In genomic region chr6:115559651-115560632, GRCm38 (mm10) we compare ENCODE assay signal across 13 mouse cellular contexts. TPM values are rescaled to one million over a fixed set of nuclear protein-coding genes. Genes with fewer than 3 reads are reported as not detected.
DNase-seq lines count a peak whose midpoint lies in the region; ATAC-seq and TF ChIP-seq lines count a peak whose summit lies in the region.
"Had no signal": no experiment of that assay in that cellular context is flagged by ENCODE, and none has a peak within 500 bp of the region (broad histone marks: within the 10 kb centered on the region; RNA-seq: fewer than 3 reads in every experiment).

No protein-coding gene starts in this region.

- WGBS in stomach, postnatal 0 days = 56% methylated on average over 21 of the region's 21 CpGs

- TF ChIP-seq CTCF in stomach, postnatal 0 days (IDR thresholded peaks at IDR 0.05; ENCODE audit: low read depth) = no peak

- DNase-seq in heart, adult 11 months = peak; percentile 92
- DNase-seq in heart, adult 9 months (ENCODE audit: low spot score in 2 of 2) = no peak
- peak; percentile 25 for DNase-seq in T-cell, adult 2 months (ENCODE audit: low spot score)
- peak; percentile 58 for DNase-seq in kidney, adult 11 months
- no peak for DNase-seq in stomach, postnatal 0 days (ENCODE audit: low spot score)
- DNase-seq in spleen, postnatal 14 days (ENCODE audit: low spot score in 2 of 2) = no peak
- DNase-seq in right cerebral cortex, postnatal 25 days = no peak
- DNase-seq in gastrocnemius, adult 8-10 months (ENCODE audit: low spot score in 2 of 2) = no peak
- DNase-seq: cerebellum, postnatal 25 days; layer of hippocampus, adult 9-11 months; liver, embryonic 13.5 days had no signal

- TF ChIP-seq EP300 in stomach, postnatal 0 days (optimal IDR thresholded peaks at IDR 0.05) = no peak

- no peaks in the 10 kb centered on the region for H3K9me3 ChIP-seq in stomach, postnatal 0 days (ENCODE audit: control insufficient read depth, low read length)
- H3K9me3 ChIP-seq: forebrain, embryonic 10.5 days; liver, embryonic 13.5 days had no signal

- H3K9ac ChIP-seq in stomach, postnatal 0 days (ENCODE audit: low read length) = no peak overlapping the region
- H3K9ac ChIP-seq: liver, embryonic 13.5 days had no signal

- ATAC-seq in stomach, postnatal 0 days (ENCODE audit: low FRiP score, low TSS enrichment) = peak; percentile 40; the same call in 1 of the 2 replicates

- H3K27me3 ChIP-seq in stomach, postnatal 0 days (ENCODE audit: control insufficient read depth, insufficient read depth, low read length) = no peaks in the 10 kb centered on the region
- H3K27me3 ChIP-seq: liver, embryonic 13.5 days had no signal

- H3K4me2 ChIP-seq in stomach, postnatal 0 days (replicated peaks; ENCODE audit: low read depth) = no peak overlapping the region
- H3K4me2 ChIP-seq: liver, embryonic 13.5 days had no signal

- H3K27ac ChIP-seq in stomach, postnatal 0 days (replicated peaks) = no peak overlapping the region
- H3K27ac ChIP-seq: forebrain, embryonic 10.5 days; liver, embryonic 13.5 days had no signal

- no peak overlapping the region for H3K4me3 ChIP-seq in stomach, postnatal 0 days (ENCODE audit: low read depth, low read length)
- H3K4me3 ChIP-seq: forebrain, embryonic 10.5 days; liver, embryonic 13.5 days had no signal

- H3K4me1 ChIP-seq in stomach, postnatal 0 days (replicated peaks; ENCODE audit: control insufficient read depth, insufficient read depth) = no peaks in the 10 kb centered on the region
- H3K4me1 ChIP-seq: forebrain, embryonic 10.5 days had no signal

- H3K36me3 ChIP-seq in stomach, postnatal 0 days (ENCODE audit: control insufficient read depth, insufficient read depth, low read length) = no peaks in the 10 kb centered on the region; the same call in 1 of the 2 replicates

RNA-seq across cellular contexts. Expression of gene Tsen2, which starts 15.5 kb away (rescaled TPM):
- polyA plus RNA-seq in stomach, postnatal 0 days (2015; fragmentation: Nextera tagmentation; extraction: Ambion mirVana) = 10.0 and 11.1 TPM in 2 replicates
- 1 to 10 TPM; 5.0 to 6.2 (median 5.6) TPM for total RNA-seq in gastrocnemius, adult 8-10 months (2022)

RNA-seq across cellular contexts. Expression of gene Mkrn2os, which starts 32.4 kb away (rescaled TPM):
- 27.4 and 30.5 TPM in 2 replicates for polyA plus RNA-seq in stomach, postnatal 0 days (2015; fragmentation: Nextera tagmentation; extraction: Ambion mirVana)
- total RNA-seq in gastrocnemius, adult 8-10 months (2022) = not detected
- total RNA-seq: hematopoietic stem cell, adult 5-6 weeks had no signal

RNA-seq across cellular contexts. Expression of gene Mkrn2, which starts 41.8 kb away (rescaled TPM):
- 17.8 and 19.4 TPM in 2 replicates for polyA plus RNA-seq in stomach, postnatal 0 days (2015; fragmentation: Nextera tagmentation; extraction: Ambion mirVana)
- 10 to 100 TPM; 48.7 to 54.8 (median 53.0) TPM for total RNA-seq in gastrocnemius, adult 8-10 months (2022)

Comparison
In these comparisons a context has a peak if more than half of its experiments do, and no peak if none do; other contexts are left out.
1. DNase-seq: peak in heart, adult 11 months (single experiment), T-cell, adult 2 months (single experiment) and kidney, adult 11 months (single experiment); none in heart, adult 9 months (0 of 2), stomach, postnatal 0 days (single experiment), spleen, postnatal 14 days (0 of 2), right cerebral cortex, postnatal 25 days (single experiment) and gastrocnemius, adult 8-10 months (0 of 2).